Mouse (Mus musculus) liver, embryonic 15.5 days (tissue): ENCODE measurements around the gene Osbpl9. TPM values are rescaled to one million over a fixed set of nuclear protein-coding genes. Genes with fewer than 3 reads are reported as not detected.

ENCODE experiments used
- ATAC-seq: fragments of 200-750 bp; cut with Nextera tagmentation; 2 replicates; pipeline ENCODE4 v1.8.0; 2017; ENCODE audit warnings: moderate number of reproducible peaks, mild to moderate bottlenecking, moderate library complexity; ENCODE audit not compliant: insufficient read depth
- H3K27ac ChIP-seq: fragments of 300-500 bp; sonication (generic); replicated peaks from 2 replicates; pipeline ENCODE4 v1.5.1; 2015; ENCODE audit warnings: mild to moderate bottlenecking, inconsistent platforms
- H3K27me3 ChIP-seq: fragments of 300-500 bp; sonication (generic); 2 replicates; pipeline ENCODE4 v1.6.1; 2015; ENCODE audit warnings: mild to moderate bottlenecking, inconsistent platforms
- H3K36me3 ChIP-seq: fragments of 300-500 bp; sonication (generic); replicated peaks from 2 replicates; pipeline ENCODE4 v1.6.1; 2015; ENCODE audit warnings: moderate library complexity, mild to moderate bottlenecking, inconsistent platforms
- H3K4me1 ChIP-seq: fragments of 300-500 bp; sonication (generic); replicated peaks from 2 replicates; pipeline ENCODE4 v1.6.1; 2015; ENCODE audit warnings: inconsistent platforms
- H3K4me2 ChIP-seq: fragments of 300-500 bp; sonication (generic); 2 replicates; pipeline ENCODE4 v1.6.1; 2015; ENCODE audit warnings: moderate library complexity, mild to moderate bottlenecking, inconsistent platforms
- H3K4me3 ChIP-seq: fragments of 300-500 bp; sonication (generic); replicated peaks from 2 replicates; pipeline ENCODE4 v1.5.1; 2015; ENCODE audit warnings: mild to moderate bottlenecking, inconsistent platforms
- H3K9ac ChIP-seq: fragments of 300-500 bp; sonication (generic); 2 replicates; pipeline ENCODE4 v1.6.1; 2015; ENCODE audit warnings: moderate library complexity, mild to moderate bottlenecking, inconsistent platforms
- H3K9me3 ChIP-seq: fragments of 300-500 bp; sonication (generic); replicated peaks from 2 replicates; pipeline ENCODE4 v1.6.1; 2016; ENCODE audit warnings: inconsistent platforms
- WGBS: fragments of 180-500 bp; shearing (Covaris S2); methylation state at CpG from one replicate; pipeline ENCODE4 v1.1.7; 2015; ENCODE audit warnings: mixed read lengths; ENCODE audit not compliant: insufficient replicate concordance; 5-methylcytosine and 5-hydroxymethylcytosine counted together
- polyA plus RNA-seq: library from polyadenylated mRNA; unstranded; fragments of >200 nt; fragmentation: Nextera tagmentation; extraction: Ambion mirVana; gene quantifications from 2 replicates; pipeline ENCODE4 v1.2.1, GENCODE M21; 2015

The Osbpl9 gene
- polyA plus RNA-seq, 1 experiment from 2014 or later: 25.1 TPM

- Histone ChIP-seq H3K9ac (no peak overlapping the region), H3K27me3 (no peaks in the 10 kb centered on the region), H3K9me3 (no peaks in the 10 kb centered on the region), H3K27ac (peak overlapping the region; percentile 51; the same call in 1 of the 2 replicates), H3K36me3 (no peaks in the 10 kb centered on the region), H3K4me3 (peak overlapping the region; percentile 73), H3K4me1 (peaks cover 68% of the 10 kb centered on the region), H3K4me2 (peak overlapping the region; percentile 76)
- ATAC-seq: no peak
- 44% methylated on average over 3 of the region's 3 CpGs for WGBS
Measured at GRCm38 (mm10) chr4:109116494-109116893, 85.6 kb downstream of the Osbpl9 start.

GRCm38 (mm10) chr4:109115742-109116141 lies 86.3 kb downstream of the Osbpl9 start:
- peaks cover 68% of the 10 kb centered on the region for H3K4me1 ChIP-seq
- H3K27me3 ChIP-seq: no peaks in the 10 kb centered on the region
- WGBS: 51% methylated on average over 1 of the region's 1 CpGs

GRCm38 (mm10) chr4:109114308-109114707 lies 87.8 kb downstream of the Osbpl9 start:
- Histone ChIP-seq H3K4me1 (peaks cover 66% of the 10 kb centered on the region), H3K4me3 (no peak overlapping the region), H3K27me3 (no peaks in the 10 kb centered on the region), H3K27ac (no peak overlapping the region), H3K4me2 (no peak overlapping the region), H3K9me3 (no peaks in the 10 kb centered on the region), H3K36me3 (no peaks in the 10 kb centered on the region), H3K9ac (no peak overlapping the region)
- WGBS: 48% methylated on average over 1 of the region's 1 CpGs
- no peak for ATAC-seq

More at GRCm38 (mm10) chr4:109115742-109116141, 86.3 kb downstream of the Osbpl9 start:
- Histone ChIP-seq H3K36me3 (no peaks in the 10 kb centered on the region), H3K4me3 (no peak overlapping the region), H3K4me2 (no peak overlapping the region), H3K9me3 (no peaks in the 10 kb centered on the region), H3K9ac (no peak overlapping the region), H3K27ac (no peak overlapping the region)
- ATAC-seq: no peak

- no peaks in the 10 kb centered on the region for H3K9me3 ChIP-seq
- H3K4me3 ChIP-seq: no peak overlapping the region
- peak overlapping the region; percentile 26 for H3K4me2 ChIP-seq
- H3K4me1 ChIP-seq: peaks cover 56% of the 10 kb centered on the region
- no peaks in the 10 kb centered on the region for H3K36me3 ChIP-seq
- H3K27me3 ChIP-seq: no peaks in the 10 kb centered on the region
- peak overlapping the region; percentile 48; the same call in 1 of the 2 replicates for H3K27ac ChIP-seq
- no peak for ATAC-seq
- no peak overlapping the region for H3K9ac ChIP-seq
- 64% methylated on average over 7 of the region's 7 CpGs for WGBS
Measured at GRCm38 (mm10) chr4:109112915-109113505, 89.1 kb downstream of the Osbpl9 start.

GRCm38 (mm10) chr4:109110978-109111377 lies 91.1 kb downstream of the Osbpl9 start:
- Histone ChIP-seq H3K27me3 (no peaks in the 10 kb centered on the region), H3K4me1 (peaks cover 44% of the 10 kb centered on the region), H3K4me2 (no peak overlapping the region), H3K27ac (no peak overlapping the region), H3K36me3 (no peaks in the 10 kb centered on the region), H3K4me3 (no peak overlapping the region), H3K9me3 (no peaks in the 10 kb centered on the region), H3K9ac (no peak overlapping the region)
- no peak for ATAC-seq
- WGBS: 80% methylated on average over 2 of the region's 2 CpGs

GRCm38 (mm10) chr4:109109686-109110085 lies 92.4 kb downstream of the Osbpl9 start:
- no peak for ATAC-seq
- Histone ChIP-seq H3K4me2 (no peak overlapping the region), H3K27me3 (no peaks in the 10 kb centered on the region), H3K4me3 (no peak overlapping the region), H3K4me1 (peaks cover 44% of the 10 kb centered on the region), H3K27ac (no peak overlapping the region), H3K9ac (no peak overlapping the region), H3K36me3 (no peaks in the 10 kb centered on the region), H3K9me3 (no peaks in the 10 kb centered on the region)
- WGBS: 82% methylated on average over 10 of the region's 10 CpGs

- Histone ChIP-seq H3K4me3 (no peak overlapping the region), H3K27ac (no peak overlapping the region), H3K4me2 (no peak overlapping the region), H3K9me3 (no peaks in the 10 kb centered on the region), H3K9ac (no peak overlapping the region), H3K36me3 (no peaks in the 10 kb centered on the region), H3K4me1 (peaks cover 42% of the 10 kb centered on the region), H3K27me3 (no peaks in the 10 kb centered on the region)
- 68% methylated on average over 6 of the region's 6 CpGs for WGBS
- ATAC-seq: no peak
Measured at GRCm38 (mm10) chr4:109109012-109109411, 93.1 kb downstream of the Osbpl9 start.

GRCm38 (mm10) chr4:109106594-109106993 lies 95.5 kb downstream of the Osbpl9 start:
- H3K27ac ChIP-seq: no peak overlapping the region
- no peaks in the 10 kb centered on the region for H3K9me3 ChIP-seq
- ATAC-seq: no peak
- H3K4me1 ChIP-seq: peaks cover 23% of the 10 kb centered on the region
- H3K4me2 ChIP-seq: no peak overlapping the region
- 0 out of 2 replicates have a peak, but pooled peaks cover under 1% of the 10 kb centered on the region for H3K36me3 ChIP-seq
- no peak overlapping the region for H3K4me3 ChIP-seq
- no peaks in the 10 kb centered on the region for H3K27me3 ChIP-seq
- H3K9ac ChIP-seq: no peak overlapping the region

GRCm38 (mm10) chr4:109106034-109106433 lies 96.0 kb downstream of the Osbpl9 start:
- no peaks in the 10 kb centered on the region for H3K27me3 ChIP-seq
- no peaks in the 10 kb centered on the region for H3K9me3 ChIP-seq
- no peak overlapping the region for H3K27ac ChIP-seq
- ATAC-seq: no peak
- no peak overlapping the region for H3K4me3 ChIP-seq
- peaks cover 19% of the 10 kb centered on the region for H3K4me1 ChIP-seq
- H3K36me3 ChIP-seq: peaks cover 5% of the 10 kb centered on the region; the same call in 1 of the 2 replicates
- H3K9ac ChIP-seq: no peak overlapping the region
- 70% methylated on average over 3 of the region's 3 CpGs for WGBS
- no peak overlapping the region for H3K4me2 ChIP-seq

- Histone ChIP-seq H3K4me3 (no peak overlapping the region), H3K9me3 (no peaks in the 10 kb centered on the region), H3K27me3 (no peaks in the 10 kb centered on the region), H3K4me1 (peaks cover 18% of the 10 kb centered on the region), H3K27ac (no peak overlapping the region), H3K9ac (no peak overlapping the region), H3K36me3 (peaks cover 7% of the 10 kb centered on the region; the same call in 1 of the 2 replicates), H3K4me2 (no peak overlapping the region)
- ATAC-seq: no peak
Measured at GRCm38 (mm10) chr4:109105254-109105653, 96.8 kb downstream of the Osbpl9 start.

- no peaks in the 10 kb centered on the region for H3K9me3 ChIP-seq
- H3K4me3 ChIP-seq: no peak overlapping the region
- no peak overlapping the region for H3K4me2 ChIP-seq
- 49% methylated on average over 9 of the region's 9 CpGs for WGBS
- no peak overlapping the region for H3K9ac ChIP-seq
- no peak overlapping the region for H3K27ac ChIP-seq
- H3K27me3 ChIP-seq: no peaks in the 10 kb centered on the region
- peaks cover 26% of the 10 kb centered on the region for H3K4me1 ChIP-seq
- peaks cover 8% of the 10 kb centered on the region; the same call in 1 of the 2 replicates for H3K36me3 ChIP-seq
- no peak for ATAC-seq
Measured at GRCm38 (mm10) chr4:109103145-109103883, 98.8 kb downstream of the Osbpl9 start.
